Mouse (Mus musculus) kidney, adult 2 months (tissue): ENCODE measurements around the gene Ltb.

ENCODE experiments used
- CTCF ChIP-seq: fragments of 200-500 bp; conservative IDR thresholded peaks from 2 replicates; pipeline ENCODE4 v1.5.1; 2011; ENCODE audit warnings: low read depth, mild to moderate bottlenecking, control low read depth, low read length, moderate library complexity, mixed read lengths; ENCODE audit not compliant: insufficient read depth, insufficient read length
- POLR2A ChIP-seq: fragments of 200-500 bp; IDR thresholded peaks from one replicate; pipeline ENCODE4 v1.6.1; 2011; ENCODE audit warnings: low read depth, low read length, control low read depth

- TF ChIP-seq CTCF (peak; percentile 94), POLR2A (no peak)
Measured at GRCm38 (mm10) chr17:35236390-35236746, 42.1 kb downstream of the Ltb start.
